Comparison of ENCODE assay signal across 8 mouse cellular contexts in the genomic region with DNA sequence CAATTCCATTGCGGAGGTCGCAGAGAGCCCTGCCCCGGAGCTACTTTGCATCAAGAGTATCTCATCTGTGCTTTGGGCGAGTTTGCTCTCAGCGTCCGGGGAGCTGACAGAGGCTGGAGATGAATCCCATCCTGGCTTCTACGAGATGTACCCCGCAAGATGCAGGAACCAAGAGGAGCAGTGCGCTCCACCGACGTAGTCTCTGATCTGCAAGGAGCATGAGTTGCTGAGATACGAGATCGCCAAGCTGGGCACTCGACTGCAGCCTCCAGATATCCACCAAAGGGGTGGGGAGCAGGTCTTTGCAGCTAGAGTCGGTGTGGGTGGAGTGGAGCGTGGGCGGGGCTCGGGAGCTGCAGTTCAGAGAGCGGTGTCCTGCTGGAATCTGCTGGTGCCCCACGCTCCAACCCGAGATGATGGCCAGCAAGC. TPM values are rescaled to one million over a fixed set of nuclear protein-coding genes. Genes with fewer than 3 reads are reported as not detected.
DNase-seq lines count a peak whose midpoint lies in the region; ATAC-seq and TF ChIP-seq lines count a peak whose summit lies in the region.

Gene Ube2l6 (plus strand): TSS at position 336 of the 429 bp plus-strand sequence.

- no peaks in the 10 kb centered on the region for H3K27me3 ChIP-seq in hindbrain, postnatal 0 days (ENCODE audit: insufficient read depth, low read length)

- peak; percentile 65 for ATAC-seq in hindbrain, postnatal 0 days

- TF ChIP-seq CTCF in hindbrain, postnatal 0 days (IDR thresholded peaks at IDR 0.05; ENCODE audit: low read depth), result no peak

- H3K4me1 ChIP-seq in hindbrain, postnatal 0 days (ENCODE audit: insufficient read depth, low read length), result no peaks in the 10 kb centered on the region

- no peaks in the 10 kb centered on the region for H3K36me3 ChIP-seq in hindbrain, postnatal 0 days (ENCODE audit: insufficient read depth, low read length)

- peak within 1 kb of the TSS; percentile 99 for H3K4me2 ChIP-seq in hindbrain, postnatal 0 days (ENCODE audit: low read depth, low read length)

- H3K9ac ChIP-seq in hindbrain, postnatal 0 days (replicated peaks; ENCODE audit: low read length), result peak within 1 kb of the TSS; percentile 61

- peak within 1 kb of the TSS; percentile 62 for H3K27ac ChIP-seq in hindbrain, postnatal 0 days

- peak within 1 kb of the TSS; percentile 62 for H3K4me3 ChIP-seq in hindbrain, postnatal 0 days (ENCODE audit: low read length)

- no peaks in the 10 kb centered on the region for H3K9me3 ChIP-seq in hindbrain, postnatal 0 days (ENCODE audit: low read length)

- WGBS in hindbrain, postnatal 0 days, result under 1% methylated on average over 21 of the region's 21 CpGs

- DNase-seq in adrenal gland, adult 18-20 months (ENCODE audit: low spot score in 2 of 2), result peak; percentile 58 to 62
- peak; percentile 76 for DNase-seq in embryo, embryonic 10 days (ENCODE audit: low spot score)
- DNase-seq in gastrocnemius, postnatal 10 days, result peak; percentile 62
- peak; percentile 59 for DNase-seq in hindbrain, postnatal 0 days (ENCODE audit: low spot score)
- peak; percentile 24 for DNase-seq in left cerebral cortex, adult 11 months (ENCODE audit: low spot score)
- peak; percentile 80 to 84 for DNase-seq in lung, postnatal 4 days
- DNase-seq in right cerebral cortex, postnatal 14 days, result peak; percentile 63
- DNase-seq in urinary bladder, postnatal 36 days (ENCODE audit: low spot score in 2 of 2), result peak; percentile 45 to 75

RNA-seq across cellular contexts. Expression of gene Ube2l6, which starts in this region (rescaled TPM):
- total RNA-seq in adrenal gland, adult 18-20 months (2021), result 10 to 100 TPM; 17.6 to 26.4 TPM
- 10 to 100 TPM in 1 of 2 experiments, 1 to 10 TPM in 1; 7.2 to 10.0 TPM for total RNA-seq in gastrocnemius, postnatal 10 days (2021)
- total RNA-seq in hindbrain, postnatal 0 days (2014; rRNA removed), result 12.8 and 22.6 TPM in 2 replicates
- polyA plus RNA-seq in hindbrain, postnatal 0 days (2015; fragmentation: Nextera tagmentation; extraction: Ambion mirVana), result 16.8 and 17.7 TPM in 2 replicates

Comparison
In these comparisons a context has a peak if more than half of its experiments do, and no peak if none do; other contexts are left out.
1. Peak in every context shown above with its lines: DNase-seq, ATAC-seq, H3K4me3 ChIP-seq and H3K27ac ChIP-seq.
2. DNase-seq: peak in every context shown above with its lines; median percentile 82 in lung, postnatal 4 days; 76 in embryo, embryonic 10 days; 63 in right cerebral cortex, postnatal 14 days; 62 in gastrocnemius, postnatal 10 days; 60 in adrenal gland, adult 18-20 months; 60 in urinary bladder, postnatal 36 days; 59 in hindbrain, postnatal 0 days; 24 in left cerebral cortex, adult 11 months.